Mouse (Mus musculus) heart, adult 2 months (tissue): ENCODE measurements around the gene Olfr160.

Source experiments
- CTCF ChIP-seq: fragments of 200-600 bp; IDR thresholded peaks from 2 replicates; pipeline ENCODE4 v1.8.1; 2022; ENCODE audit warnings: antibody characterized with exemption, mild to moderate bottlenecking, moderate library complexity
- EP300 ChIP-seq: fragments of 200-500 bp; IDR thresholded peaks from 2 replicates; pipeline ENCODE4 v1.6.1; 2011; ENCODE audit warnings: low read depth, low read length, control low read depth; ENCODE audit not compliant: insufficient read depth
- POLR2A ChIP-seq: fragments of 200-500 bp; IDR thresholded peaks from 2 replicates; pipeline ENCODE4 v1.6.1; 2011; ENCODE audit warnings: mild to moderate bottlenecking, low read depth, low read length, control low read depth; ENCODE audit not compliant: insufficient read depth

DNA sequence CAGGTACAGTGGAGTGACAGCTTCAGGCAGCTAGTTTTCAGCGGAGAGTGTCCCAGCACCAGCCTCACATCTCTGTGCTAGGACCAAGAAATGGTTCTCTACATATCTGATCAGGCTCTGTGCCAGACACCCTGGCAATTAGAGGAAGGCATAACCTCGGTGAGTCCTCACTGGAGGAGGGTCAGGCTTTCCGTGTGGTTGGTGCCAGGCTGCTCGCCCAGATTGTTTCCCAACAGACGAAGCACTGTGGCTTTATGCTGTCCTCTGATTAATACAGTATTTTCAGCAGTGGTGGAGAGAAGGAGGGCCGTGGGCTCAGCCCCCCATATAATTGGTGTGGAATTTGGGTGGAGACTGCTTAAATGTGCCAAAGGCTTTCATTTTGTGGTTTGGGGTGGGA is 46.9 kb downstream of the Olfr160 start, which contains the start of gene Panx3:
- no peak for TF ChIP-seq EP300
- TF ChIP-seq CTCF, result no peak
- TF ChIP-seq POLR2A, result no peak
